Mouse (Mus musculus) urinary bladder, postnatal 14 days (tissue): ENCODE results near the gene Dcaf17.

Experiments used
- DNase-seq: peaks from one replicate; pipeline ENCODE4 v3.0.0; 2021; ENCODE audit warnings: low spot score

The Dcaf17 gene

GRCm38 (mm10) chr2:71121406-71121805, 66.3 kb downstream of the Dcaf17 start:
- DNase-seq, result no peak

DNA sequence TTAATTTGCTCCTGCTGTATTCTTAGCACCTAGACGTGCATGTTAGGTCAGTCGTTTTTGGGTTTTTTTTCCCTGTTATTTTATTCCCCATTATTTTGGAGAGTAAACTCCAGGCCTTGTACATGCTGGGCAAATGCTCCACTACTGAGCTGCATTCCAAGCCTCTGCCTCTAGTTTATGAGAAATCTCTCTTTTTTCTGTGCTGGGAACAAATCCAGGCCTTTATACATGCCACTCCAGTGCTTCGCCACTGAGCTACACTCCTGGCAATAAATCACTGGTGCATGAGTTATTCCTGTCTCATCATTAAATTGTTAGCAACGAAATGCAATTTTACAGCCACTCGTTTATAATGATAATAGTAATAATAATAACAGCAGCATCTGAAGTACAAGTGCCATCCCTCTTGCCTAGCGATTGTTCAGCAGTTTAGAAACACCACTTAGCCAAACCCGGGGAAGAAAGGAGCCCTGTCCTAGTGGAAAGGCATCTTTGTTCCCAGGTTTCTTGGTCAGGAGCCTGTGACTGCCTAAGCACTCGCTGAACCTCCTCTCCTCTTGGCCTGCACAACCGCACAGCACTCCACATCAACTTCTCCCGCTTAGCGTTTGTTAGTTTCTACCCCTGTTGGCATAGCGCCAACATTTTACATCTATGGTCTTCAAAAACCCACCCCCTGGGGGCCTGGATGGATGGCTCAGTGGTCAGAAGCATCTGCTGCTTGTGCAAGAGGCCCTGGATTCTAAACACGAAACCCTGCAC, 67.3 kb downstream of the Dcaf17 start:
- no peak for DNase-seq

GRCm38 (mm10) chr2:71123591-71123990, 68.5 kb downstream of the Dcaf17 start:
- no peak for DNase-seq

DNA sequence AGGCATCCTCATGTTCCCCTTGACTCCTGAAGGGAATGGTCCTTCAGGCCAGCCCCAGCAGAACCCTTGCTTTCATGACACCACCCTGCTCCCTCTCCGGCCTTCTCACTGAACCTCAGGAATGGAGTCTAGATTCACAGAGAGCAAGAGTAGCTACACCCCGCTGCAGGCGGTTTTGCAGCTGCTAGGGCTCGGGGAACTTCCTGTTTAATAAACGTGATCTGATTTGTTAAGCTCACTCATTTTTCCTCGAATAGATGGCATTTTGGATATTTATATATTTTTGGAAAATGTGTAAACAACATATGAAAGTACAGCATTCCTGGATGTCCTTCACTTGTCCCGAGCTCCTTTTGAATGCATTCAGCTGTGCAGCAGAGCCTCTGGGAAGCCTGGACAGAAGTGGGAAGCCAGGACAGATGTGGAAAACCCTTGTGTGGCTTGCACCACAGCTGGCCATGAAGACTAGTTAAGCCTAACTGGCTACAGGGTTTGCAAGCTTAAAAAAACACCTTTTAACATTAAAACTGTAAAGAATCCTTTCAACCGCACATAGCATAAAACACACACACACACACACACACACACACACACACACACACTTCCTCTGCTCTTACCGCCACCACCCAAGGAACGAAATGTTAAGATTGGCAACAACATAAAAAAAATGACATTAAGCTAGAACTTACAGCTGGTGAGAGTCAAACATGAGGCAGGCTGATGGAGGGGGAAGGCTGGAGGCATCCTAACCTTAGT, 72.8 kb downstream of the Dcaf17 start:
- no peak for DNase-seq

DNA sequence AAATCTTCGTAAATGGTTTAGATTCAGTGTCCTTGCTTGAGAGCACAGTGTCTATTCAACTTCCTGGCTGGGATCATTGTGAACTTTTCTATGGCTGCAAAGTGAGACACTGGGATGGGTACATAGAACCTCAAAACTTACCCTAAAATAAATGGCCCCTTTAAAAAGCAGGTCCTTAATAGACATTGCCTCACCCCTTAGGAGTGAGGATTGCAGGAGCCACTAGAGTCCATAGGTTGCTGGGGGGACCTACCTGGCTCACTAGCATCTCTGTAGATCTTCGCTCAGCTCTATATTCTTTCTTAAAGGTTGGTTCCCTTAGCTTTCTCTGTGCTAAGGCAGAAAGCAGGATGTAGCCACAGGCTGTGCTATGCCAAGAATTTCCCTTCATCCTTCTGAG, 75.2 kb downstream of the Dcaf17 start:
- no peak for DNase-seq

- no peak for DNase-seq
Measured at GRCm38 (mm10) chr2:71131866-71132496, 76.9 kb downstream of the Dcaf17 start.

GRCm38 (mm10) chr2:71134041-71134505, 78.9 kb downstream of the Dcaf17 start:
- peak; percentile 44 for DNase-seq

- DNase-seq, result no peak
Measured at GRCm38 (mm10) chr2:71134836-71135235, 79.7 kb downstream of the Dcaf17 start.

GRCm38 (mm10) chr2:71140622-71141021, 85.5 kb downstream of the Dcaf17 start:
- no peak for DNase-seq

DNA sequence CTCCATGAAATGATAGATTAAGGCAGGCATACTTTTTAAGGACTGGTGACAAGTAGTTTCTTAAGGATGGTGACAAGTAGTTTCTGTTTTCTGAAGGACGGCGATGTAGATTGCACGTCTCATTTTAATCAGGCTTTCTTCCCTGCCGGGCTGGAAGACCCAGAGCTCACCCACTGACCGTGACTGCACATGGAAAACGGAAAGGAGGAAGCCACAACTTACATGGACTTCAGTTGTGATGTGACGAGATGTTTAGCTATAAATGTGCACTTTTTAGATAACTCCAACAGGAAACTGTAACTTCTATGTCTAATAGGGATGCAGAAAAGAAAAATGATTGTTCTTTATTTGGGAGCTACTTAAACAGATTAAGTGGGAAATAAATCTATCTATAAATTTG, 87.3 kb downstream of the Dcaf17 start:
- DNase-seq, result no peak

DNA sequence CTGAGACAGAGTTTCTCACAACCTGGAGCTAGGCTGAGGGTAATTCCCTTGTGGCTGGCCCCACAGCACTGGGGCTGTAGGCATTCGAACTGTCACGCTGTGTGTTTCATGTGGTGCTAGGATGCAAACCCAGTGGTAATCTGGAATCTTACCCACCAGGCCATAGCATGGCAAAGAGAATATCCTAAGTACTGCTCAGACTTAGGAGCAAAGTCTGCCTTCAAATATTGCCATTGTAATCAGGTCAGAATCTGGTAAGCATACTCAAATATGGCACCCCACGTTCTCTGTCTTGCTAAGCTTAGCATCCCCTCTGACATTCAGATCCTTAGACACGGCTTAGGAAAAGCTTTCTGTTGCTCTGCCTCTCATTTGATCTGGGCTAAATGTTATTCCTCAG, 90.7 kb downstream of the Dcaf17 start:
- DNase-seq, result no peak

DNA sequence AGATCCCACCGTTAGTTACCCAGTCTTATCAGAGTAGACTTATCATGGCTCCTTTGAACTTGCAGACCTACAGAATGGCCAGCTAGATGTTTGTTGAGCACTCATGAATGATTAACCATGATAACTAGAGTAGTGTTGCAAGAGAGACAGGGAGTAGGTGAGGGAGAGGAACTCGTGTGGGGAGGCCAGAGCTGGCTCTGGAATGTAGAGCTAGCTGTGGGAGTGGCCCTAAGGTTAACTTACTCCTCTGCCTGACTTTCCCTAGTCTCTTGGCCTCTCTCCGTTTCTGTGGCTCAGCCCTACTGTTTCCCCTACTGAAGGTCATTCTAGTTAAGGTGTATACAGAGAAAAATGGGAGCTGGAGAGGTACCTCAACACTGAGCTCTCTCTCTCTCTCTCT, 91.1 kb downstream of the Dcaf17 start:
- peak; percentile 21 for DNase-seq

DNA sequence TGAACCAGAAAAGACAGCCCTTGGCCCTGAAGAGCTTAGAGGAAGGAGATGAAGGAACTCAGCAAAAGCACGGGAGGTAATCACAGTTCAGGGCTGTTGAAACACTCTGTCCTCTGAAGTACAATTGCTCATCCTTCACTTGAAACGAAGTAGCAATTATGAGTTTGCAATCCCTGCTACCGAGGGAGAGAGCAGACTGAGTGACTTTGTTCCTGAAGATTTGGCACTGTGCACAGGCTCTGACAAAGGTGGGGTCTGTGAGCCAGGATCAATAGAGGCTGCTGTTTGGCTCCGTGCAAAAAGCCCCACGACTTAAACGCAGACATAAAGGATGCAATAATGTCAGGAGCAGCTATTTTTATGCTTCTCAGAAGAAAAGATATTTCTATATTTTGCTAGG, 92.7 kb downstream of the Dcaf17 start:
- DNase-seq, result no peak
